Mouse (Mus musculus) right cerebral cortex, postnatal 4 days (tissue): ENCODE measurements around the gene Trim47.

ENCODE experiments used
- DNase-seq: peaks from one replicate; pipeline ENCODE4 v3.0.0-alpha.2; 2022

Trim47 gene

GRCm38 (mm10) chr11:116127156-116127980 is at the start of gene Trim47:
TSS of gene Trim47 (minus strand) at chr11:116127210.
- peak; percentile 52 for DNase-seq

GRCm38 (mm10) chr11:116176010-116176409 is 49.0 kb upstream of the Trim47 start:
- DNase-seq = no peak

- DNase-seq = no peak
Observed at GRCm38 (mm10) chr11:116174775-116175448, 47.9 kb upstream of the Trim47 start.

- DNase-seq = no peak
Observed at GRCm38 (mm10) chr11:116171959-116172358, 44.9 kb upstream of the Trim47 start.

GRCm38 (mm10) chr11:116170003-116170800 is 43.2 kb upstream of the Trim47 start:
- DNase-seq = no peak

GRCm38 (mm10) chr11:116169214-116169613 is 42.2 kb upstream of the Trim47 start:
- DNase-seq = no peak

GRCm38 (mm10) chr11:116167884-116168439 is 41.0 kb upstream of the Trim47 start, which contains the start of gene Fbf1:
TSS of gene Fbf1 (minus strand) at chr11:116168166.
- peak; percentile 93 for DNase-seq

- no peak for DNase-seq
Observed at GRCm38 (mm10) chr11:116167232-116167631, 40.2 kb upstream of the Trim47 start.

- DNase-seq = no peak
Observed at GRCm38 (mm10) chr11:116163002-116163401, 36.0 kb upstream of the Trim47 start.

GRCm38 (mm10) chr11:116162146-116162545 is 35.1 kb upstream of the Trim47 start:
- no peak for DNase-seq

GRCm38 (mm10) chr11:116161312-116161711 is 34.3 kb upstream of the Trim47 start:
- no peak for DNase-seq

- DNase-seq = no peak
Observed at GRCm38 (mm10) chr11:116150960-116151359, 23.9 kb upstream of the Trim47 start.

- DNase-seq = no peak
Observed at GRCm38 (mm10) chr11:116149341-116149740, 22.3 kb upstream of the Trim47 start.

GRCm38 (mm10) chr11:116148761-116149221 is 21.8 kb upstream of the Trim47 start:
- no peak for DNase-seq

- DNase-seq = no peak
Observed at GRCm38 (mm10) chr11:116146294-116146985, 19.4 kb upstream of the Trim47 start.

GRCm38 (mm10) chr11:116145481-116146293 is 18.7 kb upstream of the Trim47 start:
- DNase-seq = no peak

GRCm38 (mm10) chr11:116143468-116143867 is 16.5 kb upstream of the Trim47 start:
- no peak for DNase-seq

GRCm38 (mm10) chr11:116142211-116142991 is 15.4 kb upstream of the Trim47 start:
- no peak for DNase-seq

- peak; percentile 78 for DNase-seq
Observed at GRCm38 (mm10) chr11:116138468-116139138, 11.6 kb upstream of the Trim47 start, which contains the start of gene Mrpl38. TSS of gene Mrpl38 (minus strand) at chr11:116138868.

- no peak for DNase-seq
Observed at GRCm38 (mm10) chr11:116138096-116138467, 11.1 kb upstream of the Trim47 start.
